Mouse (Mus musculus): Measurements from ENCODE around the gene AC109138.7. TPM values are rescaled to one million over a fixed set of nuclear protein-coding genes. Genes with fewer than 3 reads are reported as not detected.

The AC109138.7 gene
- polyA plus RNA-seq, 1 experiment = not detected

DNA sequence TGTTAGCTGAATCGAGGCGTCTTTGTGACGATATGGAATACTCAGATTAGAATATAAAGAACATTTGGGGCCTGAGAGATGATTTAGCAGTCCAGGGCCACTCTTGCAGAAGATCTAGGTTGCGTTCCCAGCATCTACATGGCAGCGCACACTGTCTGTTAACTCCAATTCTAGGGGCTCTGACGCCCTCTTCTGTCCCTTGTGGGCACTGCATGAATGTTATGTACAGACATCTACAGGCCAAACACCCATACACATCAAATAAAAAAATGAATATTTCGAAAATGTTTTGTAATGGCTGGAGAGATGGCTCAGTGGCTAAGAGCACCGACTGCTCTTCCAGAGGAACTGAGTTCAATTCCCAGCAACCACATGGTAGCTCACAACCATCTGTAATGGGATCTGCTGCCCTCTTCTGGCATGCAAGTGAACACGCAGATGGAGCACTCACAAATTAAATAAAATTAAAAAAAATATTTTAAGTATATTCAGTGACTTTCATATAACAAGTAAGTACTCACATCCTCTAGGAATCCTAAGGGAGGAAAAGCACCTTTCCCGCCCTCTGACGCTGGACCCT, 41.5 kb downstream of the AC109138.7 start:
- H3K4me3 ChIP-seq (ENCODE audit: control insufficient read depth, insufficient read depth, low read length) = no peak overlapping the region
- TF ChIP-seq CTCF (IDR thresholded peaks at IDR 0.05; ENCODE audit: borderline replicate concordance, control insufficient read depth, extremely low read depth, insufficient read depth, low read length, poor library complexity) (no peak), POLR2A (IDR thresholded peaks at IDR 0.05; ENCODE audit: control insufficient read depth, extremely low read depth, insufficient read depth, low read length, poor library complexity) (no peak)
- H3K27ac ChIP-seq (ENCODE audit: control insufficient read depth, insufficient read depth, low read length) = no peak overlapping the region
- H3K27me3 ChIP-seq (ENCODE audit: control insufficient read depth, insufficient read depth, low read length) = no peaks in the 10 kb centered on the region
- DNase-seq = no peak
- 90% methylated on average over 11 of the region's 11 CpGs for WGBS
- H3K4me1 ChIP-seq (replicated peaks; ENCODE audit: control insufficient read depth, insufficient read depth, low read length) = peaks cover 6% of the 10 kb centered on the region
- H3K36me3 ChIP-seq (ENCODE audit: control insufficient read depth, insufficient read depth, low read length) = no peaks in the 10 kb centered on the region

DNA sequence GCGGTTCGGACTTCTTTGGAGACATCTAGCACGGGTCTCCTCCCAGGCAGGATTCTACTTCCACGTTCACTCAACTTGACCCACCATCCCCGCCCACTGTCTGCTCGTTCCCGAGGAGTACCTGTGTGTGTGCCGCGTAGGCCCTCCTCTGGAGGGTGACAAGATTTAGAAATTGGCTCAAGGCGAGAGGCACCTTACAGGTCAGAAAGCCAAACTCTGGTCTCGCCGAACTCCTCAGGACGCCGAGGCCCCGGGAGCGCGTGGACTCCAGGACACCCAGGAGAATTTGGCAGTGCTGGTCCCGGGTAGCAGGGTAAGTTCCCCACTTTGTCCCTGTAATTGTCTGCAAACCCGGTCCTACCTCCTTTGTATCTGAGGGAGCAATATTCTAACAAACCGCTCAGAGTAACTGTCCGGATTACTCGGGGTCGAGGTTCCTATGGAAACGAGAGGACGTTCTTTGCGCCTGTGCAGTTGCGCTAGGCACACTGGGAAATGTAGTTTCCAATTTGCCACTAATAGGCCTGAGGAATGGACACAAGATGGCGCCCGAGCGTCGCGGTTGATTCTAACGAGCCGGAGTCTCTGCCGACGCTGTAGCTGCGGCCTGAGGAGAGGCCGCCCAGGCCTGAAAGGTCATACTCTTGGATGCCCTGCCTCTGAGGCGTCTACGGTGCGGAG, 43.2 kb downstream of the AC109138.7 start:
- TF ChIP-seq CTCF (IDR thresholded peaks at IDR 0.05; ENCODE audit: borderline replicate concordance, control insufficient read depth, extremely low read depth, insufficient read depth, low read length, poor library complexity) (peak; percentile 87; the same call in 1 of the 2 replicates), POLR2A (IDR thresholded peaks at IDR 0.05; ENCODE audit: control insufficient read depth, extremely low read depth, insufficient read depth, low read length, poor library complexity) (0 out of 2 replicates have a peak, but pooled peaks have one; percentile 9)
- DNase-seq = peak; percentile 90

DNA sequence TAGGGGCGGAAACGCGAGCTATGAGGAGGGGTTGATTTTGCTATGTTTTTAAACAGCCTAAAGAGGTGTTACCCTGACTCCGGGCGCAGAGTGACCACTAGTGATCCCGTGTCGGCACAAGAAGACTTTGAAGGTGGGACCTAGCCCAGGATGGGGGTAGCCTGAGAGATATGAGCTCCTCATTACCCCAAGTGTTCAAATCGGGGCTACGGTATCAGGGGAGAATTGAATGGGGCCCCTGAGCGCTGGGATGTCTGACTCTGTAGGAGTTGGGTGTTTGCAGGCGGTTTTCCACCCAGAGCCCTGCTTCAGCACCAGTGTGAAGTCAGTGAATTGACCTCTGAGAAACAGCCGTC, 43.7 kb downstream of the AC109138.7 start:
- 57% methylated on average over 12 of the region's 12 CpGs for WGBS
- no peak for TF ChIP-seq POLR2A (IDR thresholded peaks at IDR 0.05; ENCODE audit: control insufficient read depth, extremely low read depth, insufficient read depth, low read length, poor library complexity)
- TF ChIP-seq CTCF (IDR thresholded peaks at IDR 0.05; ENCODE audit: borderline replicate concordance, control insufficient read depth, extremely low read depth, insufficient read depth, low read length, poor library complexity) = no peak
- Histone ChIP-seq H3K27me3 (ENCODE audit: control insufficient read depth, insufficient read depth, low read length) (no peaks in the 10 kb centered on the region), H3K27ac (ENCODE audit: control insufficient read depth, insufficient read depth, low read length) (no peak overlapping the region), H3K36me3 (ENCODE audit: control insufficient read depth, insufficient read depth, low read length) (no peaks in the 10 kb centered on the region), H3K4me3 (ENCODE audit: control insufficient read depth, insufficient read depth, low read length) (no peak overlapping the region), H3K4me1 (replicated peaks; ENCODE audit: control insufficient read depth, insufficient read depth, low read length) (peaks cover 14% of the 10 kb centered on the region)
- no peak for DNase-seq

More for the DNA sequence above, 43.2 kb downstream of the AC109138.7 start:
- no peak overlapping the region for H3K27ac ChIP-seq (ENCODE audit: control insufficient read depth, insufficient read depth, low read length)
- WGBS = under 1% methylated on average over 41 of the region's 41 CpGs
- peak overlapping the region; percentile 69 for H3K4me3 ChIP-seq (ENCODE audit: control insufficient read depth, insufficient read depth, low read length)
- no peaks in the 10 kb centered on the region for H3K36me3 ChIP-seq (ENCODE audit: control insufficient read depth, insufficient read depth, low read length)
- H3K4me1 ChIP-seq (replicated peaks; ENCODE audit: control insufficient read depth, insufficient read depth, low read length) = peaks cover 10% of the 10 kb centered on the region
- no peaks in the 10 kb centered on the region for H3K27me3 ChIP-seq (ENCODE audit: control insufficient read depth, insufficient read depth, low read length)

DNA sequence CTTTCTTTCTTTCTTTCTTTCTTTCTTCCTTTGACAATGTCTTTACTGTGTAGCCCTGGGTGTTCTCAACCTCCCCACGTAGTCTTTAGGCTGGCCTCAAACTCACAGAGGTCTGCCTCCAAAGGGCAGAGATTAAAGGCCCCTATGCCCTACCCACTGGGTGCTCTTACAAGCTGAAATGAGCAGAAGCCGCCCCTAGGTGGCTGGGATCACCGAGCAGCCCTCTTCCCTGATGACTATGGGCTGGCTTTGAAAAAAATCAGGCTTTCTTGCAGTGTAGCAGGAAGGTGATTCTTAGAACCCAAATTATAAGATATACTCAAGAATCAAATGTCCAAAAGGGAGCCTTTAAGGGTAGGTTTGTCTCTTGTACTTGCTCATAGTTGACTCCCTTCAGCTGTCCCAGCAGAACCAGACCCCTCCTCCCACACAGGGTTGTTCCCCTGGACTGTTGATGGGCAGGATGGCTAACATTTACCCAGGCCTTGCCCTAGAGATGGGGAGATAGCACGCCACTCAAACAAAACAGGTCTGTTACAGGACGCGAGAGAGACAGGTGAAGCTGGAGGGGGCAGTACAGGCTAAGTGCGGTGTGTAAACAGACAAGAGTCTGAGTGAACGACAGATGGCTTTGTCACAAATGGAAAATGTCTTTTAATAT, 47.0 kb downstream of the AC109138.7 start:
- Histone ChIP-seq H3K27ac (ENCODE audit: control insufficient read depth, insufficient read depth, low read length) (no peak overlapping the region), H3K4me1 (replicated peaks; ENCODE audit: control insufficient read depth, insufficient read depth, low read length) (peaks cover 14% of the 10 kb centered on the region), H3K27me3 (ENCODE audit: control insufficient read depth, insufficient read depth, low read length) (no peaks in the 10 kb centered on the region), H3K4me3 (ENCODE audit: control insufficient read depth, insufficient read depth, low read length) (no peak overlapping the region), H3K36me3 (ENCODE audit: control insufficient read depth, insufficient read depth, low read length) (no peaks in the 10 kb centered on the region)
- peak; percentile 47 for DNase-seq
- peak; percentile 37; the same call in 1 of the 2 replicates for TF ChIP-seq CTCF (IDR thresholded peaks at IDR 0.05; ENCODE audit: borderline replicate concordance, control insufficient read depth, extremely low read depth, insufficient read depth, low read length, poor library complexity)
- no peak for TF ChIP-seq POLR2A (IDR thresholded peaks at IDR 0.05; ENCODE audit: control insufficient read depth, extremely low read depth, insufficient read depth, low read length, poor library complexity)
- 65% methylated on average over 8 of the region's 8 CpGs for WGBS

DNA sequence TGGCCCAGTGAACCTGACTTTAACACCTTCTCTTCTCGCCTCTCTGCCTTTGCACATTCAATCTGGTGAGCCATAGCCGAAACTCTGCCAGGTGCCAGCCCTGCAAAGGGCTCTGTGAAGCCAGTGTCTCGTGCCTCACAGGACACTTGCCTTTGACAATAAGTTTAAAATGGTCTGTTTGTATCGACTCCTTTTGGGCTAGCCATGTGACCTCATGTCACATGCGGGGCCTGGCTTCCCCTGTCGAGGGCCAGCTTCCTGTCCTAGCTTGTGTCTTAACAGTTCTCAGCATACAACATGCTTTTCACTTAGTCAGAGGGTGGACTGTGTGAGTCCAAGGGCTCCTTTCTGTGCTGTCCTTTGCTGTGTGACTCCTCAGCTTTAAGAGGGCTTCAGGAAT, 48.6 kb downstream of the AC109138.7 start:
- WGBS = 52% methylated on average over 6 of the region's 6 CpGs
- TF ChIP-seq POLR2A (IDR thresholded peaks at IDR 0.05; ENCODE audit: control insufficient read depth, extremely low read depth, insufficient read depth, low read length, poor library complexity) (no peak), CTCF (IDR thresholded peaks at IDR 0.05; ENCODE audit: borderline replicate concordance, control insufficient read depth, extremely low read depth, insufficient read depth, low read length, poor library complexity) (no peak)
- Histone ChIP-seq H3K27ac (ENCODE audit: control insufficient read depth, insufficient read depth, low read length) (no peak overlapping the region), H3K4me1 (replicated peaks; ENCODE audit: control insufficient read depth, insufficient read depth, low read length) (peaks cover 9% of the 10 kb centered on the region), H3K27me3 (ENCODE audit: control insufficient read depth, insufficient read depth, low read length) (no peaks in the 10 kb centered on the region), H3K36me3 (ENCODE audit: control insufficient read depth, insufficient read depth, low read length) (no peaks in the 10 kb centered on the region), H3K4me3 (ENCODE audit: control insufficient read depth, insufficient read depth, low read length) (no peak overlapping the region)
- DNase-seq = no peak

DNA sequence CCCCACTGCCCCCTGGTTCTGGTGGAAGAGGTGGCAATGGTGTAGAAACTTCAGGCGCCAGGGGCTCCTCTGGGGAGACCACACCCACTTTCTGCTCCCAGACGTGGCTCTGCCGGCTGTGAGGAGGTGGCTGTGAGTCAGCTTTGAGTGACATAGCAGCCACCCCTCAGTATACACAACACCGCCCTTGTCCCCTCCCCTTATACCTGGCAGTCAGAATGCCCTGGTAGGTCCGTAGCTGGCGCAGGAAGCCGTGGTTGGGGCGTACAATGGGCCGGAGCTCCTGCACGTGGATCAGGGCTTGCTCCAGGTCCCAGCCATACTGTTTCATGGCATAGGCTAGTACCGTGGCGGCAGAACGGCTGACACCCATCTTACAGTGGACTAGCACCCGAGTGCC, 49.5 kb downstream of the AC109138.7 start:
- no peak for TF ChIP-seq CTCF (IDR thresholded peaks at IDR 0.05; ENCODE audit: borderline replicate concordance, control insufficient read depth, extremely low read depth, insufficient read depth, low read length, poor library complexity)
- TF ChIP-seq POLR2A (IDR thresholded peaks at IDR 0.05; ENCODE audit: control insufficient read depth, extremely low read depth, insufficient read depth, low read length, poor library complexity) = no peak
- Histone ChIP-seq H3K4me3 (ENCODE audit: control insufficient read depth, insufficient read depth, low read length) (no peak overlapping the region), H3K27ac (ENCODE audit: control insufficient read depth, insufficient read depth, low read length) (no peak overlapping the region), H3K4me1 (replicated peaks; ENCODE audit: control insufficient read depth, insufficient read depth, low read length) (peaks cover 10% of the 10 kb centered on the region), H3K27me3 (ENCODE audit: control insufficient read depth, insufficient read depth, low read length) (no peaks in the 10 kb centered on the region), H3K36me3 (ENCODE audit: control insufficient read depth, insufficient read depth, low read length) (no peaks in the 10 kb centered on the region)
- 77% methylated on average over 14 of the region's 14 CpGs for WGBS
- no peak for DNase-seq
